Mouse (Mus musculus) heart, postnatal 25 days (tissue): Measurements from ENCODE around the gene Ormdl2. TPM values are rescaled to one million over a fixed set of nuclear protein-coding genes. Genes with fewer than 3 reads are reported as not detected.
A peak's percentile ranks its signal among the peaks of the same experiment; 100 is the strongest.

Experiments
- DNase-seq: peaks from one replicate; pipeline ENCODE4 v3.0.0; 2022; ENCODE audit warnings: low spot score
- intact Hi-C: fragments of 180-260 bp; cut with DNase I; formaldehyde crosslinking; loops from one replicate; pipeline ENCODE4 v1.15.1; 2025
- total RNA-seq, 2 experiments: library from RNA; stranded (reverse); gene quantifications; 2 replicates each; pipeline ENCODE4 v1.2.3; 2021

Ormdl2 gene
- total RNA-seq, 2 experiments from 2014 or later: 7.6 to 9.2 TPM

- intact Hi-C loops: loop anchor here (1.0 kb wide), 1 partner anchor 57 kb away; no protein-coding TSS in a partner anchor
These were observed 16.1 kb downstream of the Ormdl2 start for GRCm38 (mm10) chr10:128805092-128806000.

GRCm38 (mm10) chr10:128804271-128805091 is 17.0 kb downstream of the Ormdl2 start, which contains the start of gene Tmem198b:
TSS of gene Tmem198b (minus strand) at chr10:128804370.
- intact Hi-C loops: loop anchor here (1.0 kb wide), 1 partner anchor 56 kb away; no protein-coding TSS in a partner anchor
- peak; percentile 58 for DNase-seq

More at GRCm38 (mm10) chr10:128805092-128806000, 16.1 kb downstream of the Ormdl2 start:
- DNase-seq: peak; percentile 92

- peak; percentile 55 for DNase-seq
- intact Hi-C loops: loop anchor here (2.0 kb wide), 1 partner anchor 23 kb away; no protein-coding TSS in a partner anchor
These were observed 17.6 kb downstream of the Ormdl2 start, which contains the start of gene Dnajc14 for GRCm38 (mm10) chr10:128803771-128804270. TSS of gene Dnajc14 (plus strand) at chr10:128804062.

GRCm38 (mm10) chr10:128803361-128803760 is 18.1 kb downstream of the Ormdl2 start:
- no peak for DNase-seq
- intact Hi-C loops: loop anchor here (2.0 kb wide), 1 partner anchor 23 kb away; no protein-coding TSS in a partner anchor

- intact Hi-C loops: loop anchor here (2.0 kb wide), 1 partner anchor 22 kb away; no protein-coding TSS in a partner anchor
- no peak for DNase-seq
These were observed 18.5 kb downstream of the Ormdl2 start for GRCm38 (mm10) chr10:128802956-128803355.

- no peak for DNase-seq
- intact Hi-C loops: loop anchor here (2.0 kb wide), 1 partner anchor 21 kb away; no protein-coding TSS in a partner anchor
These were observed 19.4 kb downstream of the Ormdl2 start for GRCm38 (mm10) chr10:128801981-128802495.

- DNase-seq: no peak
- intact Hi-C loops: no loop called here
These were observed 22.8 kb downstream of the Ormdl2 start for GRCm38 (mm10) chr10:128798676-128799075.

GRCm38 (mm10) chr10:128795581-128795980 is 25.9 kb downstream of the Ormdl2 start:
- intact Hi-C loops: no loop called here

GRCm38 (mm10) chr10:128794391-128794790 is 27.1 kb downstream of the Ormdl2 start:
- no peak for DNase-seq
- intact Hi-C loops: no loop called here

More at GRCm38 (mm10) chr10:128795581-128795980, 25.9 kb downstream of the Ormdl2 start:
- DNase-seq: no peak

GRCm38 (mm10) chr10:128793258-128793657 is 28.2 kb downstream of the Ormdl2 start:
- intact Hi-C loops: no loop called here
- no peak for DNase-seq

- intact Hi-C loops: no loop called here
- DNase-seq: no peak
These were observed 29.4 kb downstream of the Ormdl2 start for GRCm38 (mm10) chr10:128792041-128792440.

- no peak for DNase-seq
- intact Hi-C loops: no loop called here
These were observed 30.9 kb downstream of the Ormdl2 start, which contains the start of gene Mmp19 for GRCm38 (mm10) chr10:128790398-128791124. TSS of gene Mmp19 (plus strand) at chr10:128790910.

- intact Hi-C loops: loop anchor here (2.0 kb wide), 1 partner anchor 23 kb away; no protein-coding TSS in a partner anchor
- no peak for DNase-seq
These were observed 41.2 kb downstream of the Ormdl2 start for GRCm38 (mm10) chr10:128780200-128780599.

GRCm38 (mm10) chr10:128779011-128779795 is 42.2 kb downstream of the Ormdl2 start:
- peak; percentile 88 for DNase-seq
- intact Hi-C loops: loop anchor here (2.0 kb wide), 1 partner anchor 30 kb away; no protein-coding TSS in a partner anchor

- no peak for DNase-seq
- intact Hi-C loops: loop anchor here (2.0 kb wide), 1 partner anchor 30 kb away; no protein-coding TSS in a partner anchor
These were observed 43.0 kb downstream of the Ormdl2 start for GRCm38 (mm10) chr10:128778441-128778840.

GRCm38 (mm10) chr10:128773685-128774084 is 47.8 kb downstream of the Ormdl2 start:
- no peak for DNase-seq
- intact Hi-C loops: no loop called here

- no peak for DNase-seq
- intact Hi-C loops: no loop called here
These were observed 48.5 kb downstream of the Ormdl2 start for GRCm38 (mm10) chr10:128772895-128773294.
